Comparison of ENCODE assay signal across 29 mouse cellular contexts in the genomic region with DNA sequence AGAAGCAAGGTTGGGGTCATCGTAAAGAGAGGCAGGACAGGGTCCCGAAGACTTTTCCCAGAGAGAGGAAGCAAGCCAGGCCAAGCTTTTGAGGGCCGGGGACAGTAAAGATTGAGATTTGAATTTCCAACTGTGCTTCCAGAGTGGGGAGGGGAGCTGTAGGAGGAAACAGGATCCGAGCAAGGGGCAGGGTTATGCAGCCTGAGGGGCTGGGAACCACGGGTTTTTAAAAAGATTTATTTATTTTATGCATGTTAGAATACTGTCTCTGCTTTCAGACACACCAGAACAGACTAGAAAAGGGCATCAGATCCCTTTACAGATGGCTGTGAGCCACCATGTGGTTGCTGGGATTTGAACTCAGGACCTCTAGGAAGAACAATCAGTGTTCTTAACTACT. TPM values are rescaled to one million over a fixed set of nuclear protein-coding genes. Genes with fewer than 3 reads are reported as not detected.
A peak's percentile ranks its signal among the peaks of the same experiment; 100 is the strongest.
DNase-seq lines count a peak whose midpoint lies in the region; ATAC-seq lines count a peak whose summit lies in the region.
"Had no signal": no experiment of that assay in that cellular context is flagged by ENCODE, and none has a peak within 500 bp of the region (broad histone marks: within the 10 kb centered on the region; RNA-seq: fewer than 3 reads in every experiment).

No protein-coding gene starts in this region.

- H3K27ac ChIP-seq in midbrain, embryonic 11.5 days (ENCODE audit: low read depth, low read length): no peak overlapping the region
- H3K27ac ChIP-seq in midbrain, embryonic 14.5 days (replicated peaks; ENCODE audit: low read depth, low read length): no peak overlapping the region
- H3K27ac ChIP-seq in limb, embryonic 12.5 days: peak overlapping the region; percentile 66; the same call in 1 of the 2 replicates
- H3K27ac ChIP-seq: embryonic facial prominence, embryonic 10.5 days; embryonic facial prominence, embryonic 12.5 days; forebrain, embryonic 13.5 days; forebrain, embryonic 15.5 days had no signal

- intact Hi-C loops in left cerebral cortex, postnatal 36 days (cut with DNase I): no loop called here

- no peaks in the 10 kb centered on the region for H3K4me1 ChIP-seq in midbrain, embryonic 11.5 days (ENCODE audit: control insufficient read depth, insufficient read depth, low read length)
- H3K4me1 ChIP-seq in midbrain, embryonic 14.5 days (ENCODE audit: control insufficient read depth, insufficient read depth, low read length): no peaks in the 10 kb centered on the region
- H3K4me1 ChIP-seq in limb, embryonic 12.5 days (replicated peaks): peaks cover 52% of the 10 kb centered on the region
- H3K4me1 ChIP-seq: embryonic facial prominence, embryonic 10.5 days; embryonic facial prominence, embryonic 12.5 days; forebrain, embryonic 13.5 days; forebrain, embryonic 15.5 days had no signal

- no peak for ATAC-seq in midbrain, embryonic 11.5 days (ENCODE audit: low FRiP score)
- ATAC-seq in midbrain, embryonic 14.5 days (ENCODE audit: low FRiP score, low TSS enrichment): no peak
- no peak for ATAC-seq in limb, embryonic 12.5 days (ENCODE audit: insufficient number of reproducible peaks, insufficient read depth, low FRiP score, low TSS enrichment, low read depth)
- ATAC-seq: activated CD4-positive, CD25-positive, alpha-beta regulatory T cell, adult 4 months; CD4-positive, CD25-positive, alpha-beta regulatory T cell, adult 4 months; forebrain, embryonic 13.5 days; forebrain, embryonic 15.5 days; Patski had no signal

- no peaks in the 10 kb centered on the region for H3K9me3 ChIP-seq in midbrain, embryonic 11.5 days (ENCODE audit: control insufficient read depth, low read length)
- no peaks in the 10 kb centered on the region for H3K9me3 ChIP-seq in midbrain, embryonic 14.5 days (ENCODE audit: control insufficient read depth, low read length)
- H3K9me3 ChIP-seq in limb, embryonic 12.5 days: no peaks in the 10 kb centered on the region
- H3K9me3 ChIP-seq: embryonic facial prominence, embryonic 10.5 days; embryonic facial prominence, embryonic 12.5 days; forebrain, embryonic 13.5 days; forebrain, embryonic 15.5 days; G1E had no signal

- H3K9ac ChIP-seq in midbrain, embryonic 11.5 days (ENCODE audit: low read length): no peak overlapping the region
- H3K9ac ChIP-seq in midbrain, embryonic 14.5 days (replicated peaks; ENCODE audit: low read length): no peak overlapping the region
- H3K9ac ChIP-seq in limb, embryonic 12.5 days (replicated peaks): no peak overlapping the region
- H3K9ac ChIP-seq: embryonic facial prominence, embryonic 12.5 days; forebrain, embryonic 13.5 days; forebrain, embryonic 15.5 days had no signal

- no peaks in the 10 kb centered on the region for H3K36me3 ChIP-seq in midbrain, embryonic 11.5 days (ENCODE audit: control insufficient read depth, insufficient read depth, low read length)
- H3K36me3 ChIP-seq in midbrain, embryonic 14.5 days (ENCODE audit: control insufficient read depth, insufficient read depth, low read length): no peaks in the 10 kb centered on the region
- H3K36me3 ChIP-seq in limb, embryonic 12.5 days: no peaks in the 10 kb centered on the region
- H3K36me3 ChIP-seq: embryonic facial prominence, embryonic 10.5 days; embryonic facial prominence, embryonic 12.5 days; forebrain, embryonic 15.5 days; G1E had no signal

- H3K27me3 ChIP-seq in midbrain, embryonic 11.5 days (ENCODE audit: control insufficient read depth, insufficient read depth, low read length): peaks cover 61% of the 10 kb centered on the region
- H3K27me3 ChIP-seq in midbrain, embryonic 14.5 days (ENCODE audit: control insufficient read depth, insufficient read depth, low read length): peaks cover 81% of the 10 kb centered on the region
- H3K27me3 ChIP-seq in limb, embryonic 12.5 days: peaks cover 57% of the 10 kb centered on the region
- H3K27me3 ChIP-seq: CH12.LX, Patski had no signal

- H3K4me3 ChIP-seq in midbrain, embryonic 11.5 days (ENCODE audit: low read depth, low read length): no peak overlapping the region
- H3K4me3 ChIP-seq in midbrain, embryonic 14.5 days (replicated peaks; ENCODE audit: low read depth, low read length): no peak overlapping the region
- H3K4me3 ChIP-seq in limb, embryonic 12.5 days (replicated peaks): no peak overlapping the region
- H3K4me3 ChIP-seq: embryonic facial prominence, embryonic 10.5 days; embryonic facial prominence, embryonic 12.5 days; forebrain, embryonic 13.5 days; forebrain, embryonic 15.5 days had no signal

- H3K4me2 ChIP-seq in midbrain, embryonic 11.5 days: no peak overlapping the region
- no peak overlapping the region for H3K4me2 ChIP-seq in midbrain, embryonic 14.5 days (ENCODE audit: low read length)
- H3K4me2 ChIP-seq in limb, embryonic 12.5 days: peak overlapping the region; percentile 7; the same call in 1 of the 2 replicates
- H3K4me2 ChIP-seq: embryonic facial prominence, embryonic 12.5 days; forebrain, embryonic 13.5 days; forebrain, embryonic 15.5 days had no signal

- peak; percentile 11 for DNase-seq in embryo, embryonic 11 days
- DNase-seq in embryo, embryonic 10.5 days (ENCODE audit: low spot score): no peak
- DNase-seq in midbrain, embryonic 11.5 days (ENCODE audit: low spot score, missing footprints): peak; percentile 88
- DNase-seq in midbrain, embryonic 14.5 days: no peak
- DNase-seq in left cerebral cortex, postnatal 36 days (ENCODE audit: low spot score in 2 of 2): no peak
- no peak for DNase-seq in layer of hippocampus, postnatal 14 days (ENCODE audit: low spot score in 2 of 2)
- DNase-seq: adrenal gland, adult 8-10 months; adrenal gland, postnatal 14 days; adrenal gland, postnatal 36 days; B cell, adult 2 months; cerebellum, adult 11-12 months; cerebellum, adult 2 months; cerebellum, adult 9-10 months; cerebellum, postnatal 10 days; cerebellum, postnatal 25 days had no signal

- WGBS in midbrain, embryonic 11.5 days: 12% methylated on average over 5 of the region's 5 CpGs
- 6% methylated on average over 5 of the region's 5 CpGs for WGBS in midbrain, embryonic 14.5 days
- WGBS in limb, embryonic 12.5 days: 5% methylated on average over 5 of the region's 5 CpGs

RNA-seq across cellular contexts. Expression of a gene that starts 16.2 kb away (rescaled TPM):
- polyA plus RNA-seq in midbrain, embryonic 11.5 days (2014; fragmentation: Nextera tagmentation; extraction: Ambion mirVana): not detected in 2 replicates
- polyA plus RNA-seq in midbrain, embryonic 14.5 days (2014; fragmentation: Nextera tagmentation; extraction: Ambion mirVana): not detected in 2 replicates
- 33.1 and 34.1 TPM in 2 replicates for polyA plus RNA-seq in limb, embryonic 12.5 days (2016; fragmentation: Nextera tagmentation; extraction: Ambion mirVana)
- total RNA-seq in left cerebral cortex, postnatal 36 days (2021): not detected
- not detected for total RNA-seq in layer of hippocampus, postnatal 14 days (2021)
- total RNA-seq: adrenal gland, adult 18-20 months; adrenal gland, adult 8-10 months; adrenal gland, postnatal 14 days; adrenal gland, postnatal 36 days; G1E had no signal
- polyA plus RNA-seq: activated CD4-positive, CD25-positive, alpha-beta regulatory T cell, adult 4 months; CD4-positive, CD25-positive, alpha-beta regulatory T cell, adult 4 months; cerebellum, adult 2 months; cortical plate, adult 2 months; embryonic facial prominence, embryonic 10.5 days; embryonic facial prominence, embryonic 12.5 days; embryonic facial prominence, embryonic 14.5 days; forebrain, embryonic 11.5 days; forebrain, embryonic 13.5 days; forebrain, embryonic 15.5 days; G1E had no signal

RNA-seq across cellular contexts. Expression of a gene that starts 31.3 kb away (rescaled TPM):
- polyA plus RNA-seq in midbrain, embryonic 11.5 days (2014; fragmentation: Nextera tagmentation; extraction: Ambion mirVana): not detected in 2 replicates
- polyA plus RNA-seq in midbrain, embryonic 14.5 days (2014; fragmentation: Nextera tagmentation; extraction: Ambion mirVana): not detected in 2 replicates
- polyA plus RNA-seq in limb, embryonic 12.5 days (2016; fragmentation: Nextera tagmentation; extraction: Ambion mirVana): 88.2 and 96.8 TPM in 2 replicates
- not detected for total RNA-seq in left cerebral cortex, postnatal 36 days (2021)
- total RNA-seq in layer of hippocampus, postnatal 14 days (2021): not detected
- total RNA-seq: adrenal gland, adult 18-20 months; adrenal gland, adult 8-10 months; adrenal gland, postnatal 14 days; adrenal gland, postnatal 36 days; CH12.LX; G1E had no signal
- polyA plus RNA-seq: activated CD4-positive, CD25-positive, alpha-beta regulatory T cell, adult 4 months; CD4-positive, CD25-positive, alpha-beta regulatory T cell, adult 4 months; cerebellum, adult 2 months; cortical plate, adult 2 months; embryonic facial prominence, embryonic 10.5 days; embryonic facial prominence, embryonic 14.5 days; forebrain, embryonic 11.5 days; forebrain, embryonic 15.5 days; G1E had no signal

RNA-seq across cellular contexts. Expression of a gene that starts 36.3 kb away (rescaled TPM):
- polyA plus RNA-seq in midbrain, embryonic 11.5 days (2014; fragmentation: Nextera tagmentation; extraction: Ambion mirVana): not detected in 2 replicates
- not detected in 2 replicates for polyA plus RNA-seq in midbrain, embryonic 14.5 days (2014; fragmentation: Nextera tagmentation; extraction: Ambion mirVana)
- 272 and 294 TPM in 2 replicates for polyA plus RNA-seq in limb, embryonic 12.5 days (2016; fragmentation: Nextera tagmentation; extraction: Ambion mirVana)
- not detected for total RNA-seq in left cerebral cortex, postnatal 36 days (2021)
- not detected for total RNA-seq in layer of hippocampus, postnatal 14 days (2021)
- polyA plus RNA-seq: activated CD4-positive, CD25-positive, alpha-beta regulatory T cell, adult 4 months; CD4-positive, CD25-positive, alpha-beta regulatory T cell, adult 4 months; cerebellum, adult 2 months; cortical plate, adult 2 months; embryonic facial prominence, embryonic 10.5 days; embryonic facial prominence, embryonic 14.5 days; forebrain, embryonic 11.5 days; forebrain, embryonic 15.5 days; G1E had no signal

RNA-seq across cellular contexts. Expression of a gene that starts 36.4 kb away (rescaled TPM):
- polyA plus RNA-seq in midbrain, embryonic 11.5 days (2014; fragmentation: Nextera tagmentation; extraction: Ambion mirVana): 0.23 and 0.30 TPM in 2 replicates
- 1.3 and 1.5 TPM in 2 replicates for polyA plus RNA-seq in midbrain, embryonic 14.5 days (2014; fragmentation: Nextera tagmentation; extraction: Ambion mirVana)
- 4.8 and 5.2 TPM in 2 replicates for polyA plus RNA-seq in limb, embryonic 12.5 days (2016; fragmentation: Nextera tagmentation; extraction: Ambion mirVana)
- not detected for total RNA-seq in left cerebral cortex, postnatal 36 days (2021)
- total RNA-seq in layer of hippocampus, postnatal 14 days (2021): not detected
- total RNA-seq: adrenal gland, adult 18-20 months; adrenal gland, adult 8-10 months; adrenal gland, postnatal 14 days; adrenal gland, postnatal 36 days; CH12.LX; G1E had no signal
- polyA plus RNA-seq: activated CD4-positive, CD25-positive, alpha-beta regulatory T cell, adult 4 months; CD4-positive, CD25-positive, alpha-beta regulatory T cell, adult 4 months; cortical plate, adult 2 months; forebrain, embryonic 11.5 days; forebrain, embryonic 13.5 days; forebrain, embryonic 15.5 days; G1E; Patski had no signal

RNA-seq across cellular contexts. Expression of a gene that starts 46.0 kb away (rescaled TPM):
- polyA plus RNA-seq in midbrain, embryonic 11.5 days (2014; fragmentation: Nextera tagmentation; extraction: Ambion mirVana): not detected in 2 replicates
- not detected in 2 replicates for polyA plus RNA-seq in midbrain, embryonic 14.5 days (2014; fragmentation: Nextera tagmentation; extraction: Ambion mirVana)
- polyA plus RNA-seq in limb, embryonic 12.5 days (2016; fragmentation: Nextera tagmentation; extraction: Ambion mirVana): 74.7 and 77.4 TPM in 2 replicates
- not detected for total RNA-seq in left cerebral cortex, postnatal 36 days (2021)
- not detected for total RNA-seq in layer of hippocampus, postnatal 14 days (2021)
- polyA plus RNA-seq: cerebellum, adult 2 months; cortical plate, adult 2 months; embryonic facial prominence, embryonic 10.5 days; embryonic facial prominence, embryonic 12.5 days; forebrain, embryonic 11.5 days; forebrain, embryonic 13.5 days; forebrain, embryonic 15.5 days; G1E had no signal

Comparison
In these comparisons a context has a peak if more than half of its experiments do, and no peak if none do; other contexts are left out.
1. DNase-seq: peak in embryo, embryonic 11 days (single experiment) and midbrain, embryonic 11.5 days (single experiment); none in embryo, embryonic 10.5 days (single experiment), midbrain, embryonic 14.5 days (single experiment), left cerebral cortex, postnatal 36 days (0 of 2) and layer of hippocampus, postnatal 14 days (0 of 2).
2. RNA of a gene that starts 16.2 kb away (polyA plus RNA-seq): 33.1 to 34.1 TPM in limb, embryonic 12.5 days; not detected in midbrain, embryonic 11.5 days and not detected in midbrain, embryonic 14.5 days; every median in the first group is over 10 times any median in the second.
3. RNA of a gene that starts 31.3 kb away (polyA plus RNA-seq): 88.2 to 96.8 TPM in limb, embryonic 12.5 days; not detected in midbrain, embryonic 11.5 days and not detected in midbrain, embryonic 14.5 days; every median in the first group is over 10 times any median in the second.
4. RNA of a gene that starts 36.3 kb away (polyA plus RNA-seq): 272 to 294 TPM in limb, embryonic 12.5 days; not detected in midbrain, embryonic 11.5 days and not detected in midbrain, embryonic 14.5 days; every median in the first group is over 100 times any median in the second.